Mouse (Mus musculus): ENCODE results near the gene Zdhhc13. TPM values are rescaled to one million over a fixed set of nuclear protein-coding genes. Genes with fewer than 3 reads are reported as not detected.

The Zdhhc13 gene
- total and polyA plus RNA-seq, 2 experiments from 2014 or later = 28.3 to 58.9 TPM

GRCm38 (mm10) chr7:48810652-48811051 is 21.8 kb downstream of the Zdhhc13 start:
- WGBS = 98% methylated on average over 1 of the region's 1 CpGs
- Histone ChIP-seq H3K9ac (no peak overlapping the region), H3K9me3 (ENCODE audit: low read length) (no peaks in the 10 kb centered on the region), H3K36me3 (ENCODE audit: insufficient read depth) (peaks cover 45% of the 10 kb centered on the region), H3K4me3 (ENCODE audit: low read depth, low read length) (no peak overlapping the region), H3K27ac (ENCODE audit: low read depth, low read length) (no peak overlapping the region), H3K4me2 (ENCODE audit: low read depth) (no peak overlapping the region), H3K27me3 (ENCODE audit: insufficient read depth, low read length) (no peaks in the 10 kb centered on the region), H3K4me1 (ENCODE audit: insufficient read depth) (no peaks in the 10 kb centered on the region)
- TF ChIP-seq CTCF (IDR thresholded peaks at IDR 0.05; ENCODE audit: low read depth) = no peak
- no peak for ATAC-seq
- no peak for DNase-seq

- no peak overlapping the region for H3K27ac ChIP-seq (ENCODE audit: low read depth, low read length)
- H3K9me3 ChIP-seq (ENCODE audit: low read length) = no peaks in the 10 kb centered on the region
- no peaks in the 10 kb centered on the region for H3K27me3 ChIP-seq (ENCODE audit: insufficient read depth, low read length)
- no peak overlapping the region for H3K4me2 ChIP-seq (ENCODE audit: low read depth)
- ATAC-seq = no peak
- no peak for DNase-seq
- TF ChIP-seq CTCF (IDR thresholded peaks at IDR 0.05; ENCODE audit: low read depth) = no peak
- peaks cover 46% of the 10 kb centered on the region for H3K36me3 ChIP-seq (ENCODE audit: insufficient read depth)
- no peak overlapping the region for H3K4me3 ChIP-seq (ENCODE audit: low read depth, low read length)
- H3K9ac ChIP-seq = no peak overlapping the region
- H3K4me1 ChIP-seq (ENCODE audit: insufficient read depth) = no peaks in the 10 kb centered on the region
Measured at GRCm38 (mm10) chr7:48812358-48812757, 23.6 kb downstream of the Zdhhc13 start.

GRCm38 (mm10) chr7:48813594-48813993 is 24.8 kb downstream of the Zdhhc13 start:
- Histone ChIP-seq H3K27me3 (ENCODE audit: insufficient read depth, low read length) (no peaks in the 10 kb centered on the region), H3K27ac (ENCODE audit: low read depth, low read length) (no peak overlapping the region), H3K36me3 (ENCODE audit: insufficient read depth) (peaks cover 52% of the 10 kb centered on the region), H3K9ac (no peak overlapping the region), H3K4me3 (ENCODE audit: low read depth, low read length) (no peak overlapping the region), H3K9me3 (ENCODE audit: low read length) (no peaks in the 10 kb centered on the region), H3K4me1 (ENCODE audit: insufficient read depth) (no peaks in the 10 kb centered on the region), H3K4me2 (ENCODE audit: low read depth) (no peak overlapping the region)
- WGBS = 89% methylated on average over 1 of the region's 1 CpGs
- no peak for DNase-seq
- ATAC-seq = no peak
- no peak for TF ChIP-seq CTCF (IDR thresholded peaks at IDR 0.05; ENCODE audit: low read depth)

GRCm38 (mm10) chr7:48821654-48822053 is 32.9 kb downstream of the Zdhhc13 start:
- Histone ChIP-seq H3K27ac (ENCODE audit: low read depth, low read length) (no peak overlapping the region), H3K36me3 (ENCODE audit: insufficient read depth) (peaks cover 86% of the 10 kb centered on the region), H3K27me3 (ENCODE audit: insufficient read depth, low read length) (no peaks in the 10 kb centered on the region), H3K9ac (no peak overlapping the region), H3K4me2 (ENCODE audit: low read depth) (no peak overlapping the region), H3K4me1 (ENCODE audit: insufficient read depth) (no peaks in the 10 kb centered on the region), H3K4me3 (ENCODE audit: low read depth, low read length) (no peak overlapping the region), H3K9me3 (ENCODE audit: low read length) (no peaks in the 10 kb centered on the region)
- DNase-seq (no peak), ATAC-seq (no peak)
- no peak for TF ChIP-seq CTCF (IDR thresholded peaks at IDR 0.05; ENCODE audit: low read depth)
- 71% methylated on average over 5 of the region's 5 CpGs for WGBS

- no peak for TF ChIP-seq CTCF (IDR thresholded peaks at IDR 0.05; ENCODE audit: low read depth)
- DNase-seq (no peak), ATAC-seq (no peak)
- Histone ChIP-seq H3K27ac (ENCODE audit: low read depth, low read length) (no peak overlapping the region), H3K27me3 (ENCODE audit: insufficient read depth, low read length) (no peaks in the 10 kb centered on the region), H3K9ac (no peak overlapping the region), H3K4me1 (ENCODE audit: insufficient read depth) (no peaks in the 10 kb centered on the region), H3K9me3 (ENCODE audit: low read length) (no peaks in the 10 kb centered on the region), H3K36me3 (ENCODE audit: insufficient read depth) (peaks cover 81% of the 10 kb centered on the region), H3K4me3 (ENCODE audit: low read depth, low read length) (no peak overlapping the region), H3K4me2 (ENCODE audit: low read depth) (no peak overlapping the region)
- 96% methylated on average over 3 of the region's 3 CpGs for WGBS
Measured at GRCm38 (mm10) chr7:48823621-48824020, 34.8 kb downstream of the Zdhhc13 start.

- no peak for TF ChIP-seq CTCF (IDR thresholded peaks at IDR 0.05; ENCODE audit: low read depth)
- 88% methylated on average over 1 of the region's 1 CpGs for WGBS
- Histone ChIP-seq H3K27me3 (ENCODE audit: insufficient read depth, low read length) (no peaks in the 10 kb centered on the region), H3K9ac (no peak overlapping the region), H3K4me1 (ENCODE audit: insufficient read depth) (no peaks in the 10 kb centered on the region), H3K4me3 (ENCODE audit: low read depth, low read length) (no peak overlapping the region), H3K9me3 (ENCODE audit: low read length) (no peaks in the 10 kb centered on the region), H3K36me3 (ENCODE audit: insufficient read depth) (peaks cover 71% of the 10 kb centered on the region), H3K4me2 (ENCODE audit: low read depth) (no peak overlapping the region), H3K27ac (ENCODE audit: low read depth, low read length) (no peak overlapping the region)
- DNase-seq (no peak), ATAC-seq (no peak)
Measured at GRCm38 (mm10) chr7:48824671-48825070, 35.9 kb downstream of the Zdhhc13 start.

- H3K4me1 ChIP-seq (ENCODE audit: insufficient read depth) = no peaks in the 10 kb centered on the region
- H3K4me3 ChIP-seq (ENCODE audit: low read depth, low read length) = no peak overlapping the region
- ATAC-seq = no peak
- H3K27me3 ChIP-seq (ENCODE audit: insufficient read depth, low read length) = no peaks in the 10 kb centered on the region
- H3K9me3 ChIP-seq (ENCODE audit: low read length) = no peaks in the 10 kb centered on the region
- no peak for DNase-seq
- no peak overlapping the region for H3K27ac ChIP-seq (ENCODE audit: low read depth, low read length)
- H3K9ac ChIP-seq = no peak overlapping the region
- no peak overlapping the region for H3K4me2 ChIP-seq (ENCODE audit: low read depth)
- TF ChIP-seq CTCF (IDR thresholded peaks at IDR 0.05; ENCODE audit: low read depth) = no peak
- 90% methylated on average over 6 of the region's 6 CpGs for WGBS
- peaks cover 66% of the 10 kb centered on the region for H3K36me3 ChIP-seq (ENCODE audit: insufficient read depth)
Measured at GRCm38 (mm10) chr7:48825170-48825569, 36.4 kb downstream of the Zdhhc13 start.

Measured in forebrain, postnatal 0 days (tissue).